Mouse (Mus musculus) megakaryocyte, embryonic 14.5 days (primary cell): Measurements from ENCODE around the gene Slc9a5. TPM values are rescaled to one million over a fixed set of nuclear protein-coding genes. Genes with fewer than 3 reads are reported as not detected.

Experiments
- H3K27me3 ChIP-seq: replicated peaks from 2 replicates; pipeline ENCODE3; 2012; ENCODE audit warnings: inconsistent platforms
- H3K36me3 ChIP-seq: replicated peaks from 2 replicates; pipeline ENCODE3; 2012; ENCODE audit warnings: low read length, inconsistent platforms, mixed read lengths
- H3K4me1 ChIP-seq: 2 replicates; pipeline ENCODE4 v1.6.1; 2012; ENCODE audit warnings: inconsistent platforms
- H3K4me3 ChIP-seq: replicated peaks from 2 replicates; pipeline ENCODE3; 2012; ENCODE audit warnings: moderate library complexity, mild to moderate bottlenecking, inconsistent platforms
- H3K9me3 ChIP-seq: 2 replicates; pipeline ENCODE4 v1.6.1; 2012; ENCODE audit warnings: inconsistent platforms
- FLI1 ChIP-seq: IDR thresholded peaks from 2 replicates; pipeline ENCODE4 v1.6.1; 2012; ENCODE audit warnings: low read length, inconsistent platforms, mixed read lengths
- GATA1 ChIP-seq: IDR thresholded peaks from 3 replicates; pipeline ENCODE4 v1.6.1; 2012; ENCODE audit warnings: mixed read lengths, low read length, inconsistent platforms, borderline replicate concordance
- polyA plus RNA-seq: library from polyadenylated mRNA; stranded (reverse); fragments of >175 nt; gene quantifications from 2 replicates; pipeline ENCODE4 v1.2.3, GENCODE M21; 2012; ENCODE audit warnings: low replicate concordance; ENCODE audit not compliant: insufficient read depth

Slc9a5 gene
- polyA plus RNA-seq, 1 experiment = 4.1 TPM

- Histone ChIP-seq H3K4me3 (peak overlapping the region; percentile 98), H3K4me1 (peaks cover 88% of the 10 kb centered on the region), H3K36me3 (peaks cover 54% of the 10 kb centered on the region), H3K27me3 (peaks cover 6% of the 10 kb centered on the region), H3K9me3 (no peaks in the 10 kb centered on the region)
- no peak for TF ChIP-seq GATA1
- no peak for TF ChIP-seq FLI1
Observed at GRCm38 (mm10) chr8:105343791-105344574, 4.7 kb upstream of the Slc9a5 start.

GRCm38 (mm10) chr8:105345061-105345975, 3.3 kb upstream of the Slc9a5 start:
- H3K9me3 ChIP-seq = no peaks in the 10 kb centered on the region
- peak overlapping the region; percentile 98 for H3K4me3 ChIP-seq
- H3K4me1 ChIP-seq = peaks cover 88% of the 10 kb centered on the region
- peaks cover 20% of the 10 kb centered on the region for H3K27me3 ChIP-seq
- peaks cover 43% of the 10 kb centered on the region for H3K36me3 ChIP-seq
- no peak for TF ChIP-seq FLI1
- no peak for TF ChIP-seq GATA1

GRCm38 (mm10) chr8:105346611-105347427, 1.8 kb upstream of the Slc9a5 start:
- peak overlapping the region; percentile 98 for H3K4me3 ChIP-seq
- H3K4me1 ChIP-seq = peaks cover 76% of the 10 kb centered on the region
- no peak for TF ChIP-seq FLI1
- TF ChIP-seq GATA1 = no peak
- H3K9me3 ChIP-seq = no peaks in the 10 kb centered on the region
- H3K27me3 ChIP-seq = peaks cover 33% of the 10 kb centered on the region
- H3K36me3 ChIP-seq = peaks cover 29% of the 10 kb centered on the region

GRCm38 (mm10) chr8:105347428-105348221, 1.0 kb upstream of the Slc9a5 start, which contains the start of gene Fhod1:
TSS of gene Fhod1 (minus strand) at chr8:105347953.
- Histone ChIP-seq H3K4me3 (peak within 1 kb of the TSS; percentile 98), H3K27me3 (peaks cover 35% of the 10 kb centered on the region), H3K9me3 (no peaks in the 10 kb centered on the region), H3K4me1 (peaks cover 68% of the 10 kb centered on the region), H3K36me3 (peaks cover 25% of the 10 kb centered on the region)
- peak; percentile 12; the same call in 1 of the 2 replicates for TF ChIP-seq FLI1
- no peak for TF ChIP-seq GATA1

- H3K27me3 ChIP-seq = peaks cover 38% of the 10 kb centered on the region
Observed at GRCm38 (mm10) chr8:105349096-105349771, 591 bp downstream of the Slc9a5 start.

GRCm38 (mm10) chr8:105350186-105350585, 1.5 kb downstream of the Slc9a5 start:
- Histone ChIP-seq H3K4me3 (no peak overlapping the region), H3K4me1 (peaks cover 60% of the 10 kb centered on the region), H3K36me3 (peaks cover 3% of the 10 kb centered on the region), H3K9me3 (no peaks in the 10 kb centered on the region), H3K27me3 (peaks cover 38% of the 10 kb centered on the region)
- TF ChIP-seq FLI1 = no peak
- no peak for TF ChIP-seq GATA1

More at GRCm38 (mm10) chr8:105349096-105349771, 591 bp downstream of the Slc9a5 start:
- no peak for TF ChIP-seq FLI1
- no peak for TF ChIP-seq GATA1
- Histone ChIP-seq H3K36me3 (peaks cover 10% of the 10 kb centered on the region), H3K4me3 (peak overlapping the region; percentile 98), H3K9me3 (no peaks in the 10 kb centered on the region), H3K4me1 (peaks cover 61% of the 10 kb centered on the region)

- Histone ChIP-seq H3K9me3 (no peaks in the 10 kb centered on the region), H3K27me3 (peaks cover 53% of the 10 kb centered on the region), H3K36me3 (peaks cover 11% of the 10 kb centered on the region), H3K4me1 (peaks cover 51% of the 10 kb centered on the region), H3K4me3 (no peak overlapping the region)
- TF ChIP-seq GATA1 (no peak), FLI1 (no peak)
Observed at GRCm38 (mm10) chr8:105353583-105354135, 5.0 kb downstream of the Slc9a5 start.

GRCm38 (mm10) chr8:105354549-105354948, 5.9 kb downstream of the Slc9a5 start:
- no peak for TF ChIP-seq FLI1
- TF ChIP-seq GATA1 = no peak
- Histone ChIP-seq H3K36me3 (peaks cover 13% of the 10 kb centered on the region), H3K4me1 (peaks cover 48% of the 10 kb centered on the region), H3K9me3 (no peaks in the 10 kb centered on the region), H3K4me3 (no peak overlapping the region), H3K27me3 (peaks cover 49% of the 10 kb centered on the region)
